Mouse (Mus musculus) thymus, postnatal 4 days (tissue): ENCODE results near the gene D6Wsu163e.

Experiments used
- DNase-seq: peaks from one replicate; pipeline ENCODE4 v3.0.0; 2021

The D6Wsu163e gene

GRCm38 (mm10) chr6:127010021-127010420, 70.3 kb downstream of the D6Wsu163e start:
- DNase-seq = no peak

- DNase-seq = no peak
Measured at GRCm38 (mm10) chr6:127011947-127012535, 72.3 kb downstream of the D6Wsu163e start.

- DNase-seq = no peak
Measured at GRCm38 (mm10) chr6:127014906-127015770, 75.4 kb downstream of the D6Wsu163e start, which contains the start of gene Fgf6. Gene Fgf6, plus strand, starts transcription at chr6:127015586.

- DNase-seq = no peak
Measured at GRCm38 (mm10) chr6:127019254-127019653, 79.5 kb downstream of the D6Wsu163e start.

- DNase-seq = no peak
Measured at GRCm38 (mm10) chr6:127020431-127020830, 80.7 kb downstream of the D6Wsu163e start.

- DNase-seq = no peak
Measured at GRCm38 (mm10) chr6:127024836-127025235, 85.1 kb downstream of the D6Wsu163e start.
